8 mouse cellular contexts compared by ENCODE assay signal in the genomic region with DNA sequence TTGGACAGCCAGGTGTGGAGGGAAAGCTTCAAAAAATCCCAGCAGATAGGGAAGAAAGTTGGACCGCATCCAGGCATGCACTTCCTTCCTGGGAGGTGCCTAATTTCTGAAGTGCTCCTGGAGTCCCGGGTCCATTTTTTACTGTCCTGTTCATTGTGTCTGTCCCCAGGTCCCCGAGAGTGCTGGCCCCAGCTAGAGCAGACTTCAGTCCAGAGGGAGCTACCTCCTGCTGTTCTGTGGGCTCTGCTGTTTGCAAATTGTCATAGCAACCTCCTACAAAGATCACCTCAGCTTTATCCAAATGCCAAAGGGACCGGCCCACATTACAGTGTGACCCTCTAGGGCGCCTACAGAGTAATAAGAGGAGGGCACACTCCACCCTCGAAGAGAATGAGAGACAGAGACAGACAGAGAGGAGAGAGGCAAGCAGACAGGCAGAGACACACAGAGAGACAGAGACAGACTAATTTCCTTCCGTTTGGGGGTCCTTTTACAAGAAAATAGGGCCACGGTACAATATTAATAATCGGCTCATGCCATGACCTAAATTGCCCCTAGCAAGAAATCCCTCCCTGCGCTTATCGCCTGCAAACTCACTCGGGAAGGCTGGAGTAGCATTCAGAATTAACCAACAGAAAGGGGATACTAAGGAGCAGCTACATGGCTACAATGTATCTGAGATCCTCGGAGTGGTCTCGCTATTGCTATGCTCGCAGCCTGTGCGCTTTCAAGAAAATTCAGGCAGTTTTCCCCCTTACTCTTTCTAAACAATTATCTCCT. TPM values are rescaled to one million over a fixed set of nuclear protein-coding genes. Genes with fewer than 3 reads are reported as not detected.
DNase-seq lines count a peak whose midpoint lies in the region; ATAC-seq and TF ChIP-seq lines count a peak whose summit lies in the region.

A gene (minus strand): TSS at position 9 of the 780 bp plus-strand sequence.

- peak within 1 kb of the TSS; percentile 26; the same call in 1 of the 2 replicates for H3K27ac ChIP-seq in cortical plate, adult 2 months (ENCODE audit: insufficient read depth, low read length)
- peak within 1 kb of the TSS; percentile 99 for H3K27ac ChIP-seq in intestine, postnatal 0 days (ENCODE audit: low read depth, low read length)
- H3K27ac ChIP-seq in liver, embryonic 12.5 days: peak within 1 kb of the TSS; percentile 79

- TF ChIP-seq POLR2A in cortical plate, adult 2 months (IDR thresholded peaks at IDR 0.05; ENCODE audit: extremely low read depth, insufficient read depth, low read length): no peak
- no peak for TF ChIP-seq POLR2A in myocyte (IDR thresholded peaks at IDR 0.05; ENCODE audit: insufficient read length, low read depth)

- 19% methylated on average over 16 of the region's 16 CpGs for WGBS in intestine, postnatal 0 days
- WGBS in liver, embryonic 12.5 days (ENCODE audit: insufficient replicate concordance): 19% methylated on average over 16 of the region's 16 CpGs

- TF ChIP-seq CTCF in cortical plate, adult 2 months (IDR thresholded peaks at IDR 0.05; ENCODE audit: extremely low read depth, insufficient read depth, low read length): no peak
- no peak for TF ChIP-seq CTCF in intestine, postnatal 0 days (IDR thresholded peaks at IDR 0.05; ENCODE audit: low read depth)

- H3ac ChIP-seq in myocyte (ENCODE audit: control insufficient read depth, insufficient read length): peak within 1 kb of the TSS; percentile 99

- peak; percentile 42 for DNase-seq in A20 (ENCODE audit: low read depth, low spot score)
- DNase-seq in MN1 (ENCODE audit: low spot score): peak; percentile 53
- peak; percentile 95 for DNase-seq in heart, adult 11 months
- DNase-seq in ovary, adult 18-20 months (ENCODE audit: low spot score): no peak

- peak within 1 kb of the TSS; percentile 99 for H3K9ac ChIP-seq in intestine, postnatal 0 days (ENCODE audit: low read depth, low read length)
- H3K9ac ChIP-seq in liver, embryonic 12.5 days: peak within 1 kb of the TSS; percentile 88

- 0 out of 2 replicates have a peak, but pooled peaks cover 2% of the 10 kb centered on the region for H3K36me3 ChIP-seq in intestine, postnatal 0 days (ENCODE audit: control insufficient read depth, insufficient read depth)
- peaks cover 5% of the 10 kb centered on the region for H3K36me3 ChIP-seq in liver, embryonic 12.5 days
- H3K36me3 ChIP-seq in myocyte (ENCODE audit: control insufficient read depth, insufficient read depth): peaks cover 3% of the 10 kb centered on the region

- H3K4me3 ChIP-seq in cortical plate, adult 2 months (ENCODE audit: insufficient read depth, low read length): peak within 1 kb of the TSS; percentile 55
- H3K4me3 ChIP-seq in intestine, postnatal 0 days (ENCODE audit: low read depth, low read length): peak within 1 kb of the TSS; percentile 94
- peak within 1 kb of the TSS; percentile 82 for H3K4me3 ChIP-seq in liver, embryonic 12.5 days
- peak within 1 kb of the TSS; percentile 85 for H3K4me3 ChIP-seq in myocyte

- peak; percentile 22 for ATAC-seq in intestine, postnatal 0 days
- ATAC-seq in liver, embryonic 12.5 days: no peak

- H3K27me3 ChIP-seq in intestine, postnatal 0 days (replicated peaks; ENCODE audit: control insufficient read depth, insufficient read depth, low read length): no peaks in the 10 kb centered on the region
- H3K27me3 ChIP-seq in liver, embryonic 12.5 days (replicated peaks): peaks cover 18% of the 10 kb centered on the region
- H3K27me3 ChIP-seq in myocyte (ENCODE audit: control insufficient read depth, insufficient read depth, insufficient read length): no peaks in the 10 kb centered on the region

- H3K79me2 ChIP-seq in myocyte (ENCODE audit: control insufficient read depth, insufficient read depth): peaks cover 27% of the 10 kb centered on the region

- peak within 1 kb of the TSS; percentile 99 for H3K4me2 ChIP-seq in intestine, postnatal 0 days (replicated peaks; ENCODE audit: low read depth)
- H3K4me2 ChIP-seq in liver, embryonic 12.5 days: peak within 1 kb of the TSS; percentile 97
- H3K4me2 ChIP-seq in myocyte (ENCODE audit: low read depth): peak within 1 kb of the TSS; percentile 100

- H3K4me1 ChIP-seq in cortical plate, adult 2 months (ENCODE audit: control insufficient read depth, insufficient read depth, low read length): peaks cover 3% of the 10 kb centered on the region; the same call in 1 of the 2 replicates
- H3K4me1 ChIP-seq in intestine, postnatal 0 days (replicated peaks; ENCODE audit: control insufficient read depth, insufficient read depth, low read length): peaks cover 4% of the 10 kb centered on the region
- peaks cover 35% of the 10 kb centered on the region for H3K4me1 ChIP-seq in liver, embryonic 12.5 days

- H3K9me3 ChIP-seq in intestine, postnatal 0 days (ENCODE audit: control insufficient read depth): no peaks in the 10 kb centered on the region
- no peaks in the 10 kb centered on the region for H3K9me3 ChIP-seq in liver, embryonic 12.5 days (replicated peaks)

TF ChIP-seq in myocyte, 11 proteins besides CTCF, POLR2A, EP300 and RAD21:
- TF ChIP-seq MYOG (IDR thresholded peaks at IDR 0.05; ENCODE audit: control insufficient read depth in 1 of 3, insufficient read depth in 1 of 3, insufficient read length in 2 of 3, low read depth in 2 of 3) (no peak), CEBPB (IDR thresholded peaks at IDR 0.05; ENCODE audit: insufficient read depth, poor library complexity, severe bottlenecking) (no peak), REST (IDR thresholded peaks at IDR 0.05; ENCODE audit: insufficient read depth, insufficient read length) (no peak), TCF3 (IDR thresholded peaks at IDR 0.05; ENCODE audit: insufficient read length, low read depth) (no peak), TCF12 (IDR thresholded peaks at IDR 0.05; ENCODE audit: insufficient read depth, poor library complexity, severe bottlenecking) (no peak), SRF (IDR thresholded peaks at IDR 0.05; ENCODE audit: control insufficient read depth, insufficient read length, low read depth) (no peak), E2F4 (IDR thresholded peaks at IDR 0.05; ENCODE audit: insufficient read depth) (no peak), POLR2AphosphoS2 (IDR thresholded peaks at IDR 0.05; ENCODE audit: insufficient read length, low read depth) (no peak), USF1 (IDR thresholded peaks at IDR 0.05; ENCODE audit: low read depth) (no peak), MAX (IDR thresholded peaks at IDR 0.05; ENCODE audit: low read depth) (no peak), MYOD1 (IDR thresholded peaks at IDR 0.05; ENCODE audit: control insufficient read depth in 1 of 3, insufficient read length in 2 of 3, low read depth in 2 of 3) (no peak)

RNA-seq across cellular contexts. Expression of the gene that starts here (rescaled TPM):
- 23.3 and 25.0 TPM in 2 replicates for polyA plus RNA-seq in cortical plate, adult 2 months (2012; rRNA removed)
- polyA plus RNA-seq in intestine, postnatal 0 days (2015; fragmentation: Nextera tagmentation; extraction: Ambion mirVana): 13.0 and 16.1 TPM in 2 replicates
- 2.9 and 3.5 TPM in 2 replicates for polyA plus RNA-seq in liver, embryonic 12.5 days (2016; fragmentation: Nextera tagmentation; extraction: Ambion mirVana)
- polyA plus RNA-seq in myocyte (2012; fragmentation: generic; extraction: Trizol): 24.2 TPM

Comparison
In these comparisons a context has a peak if more than half of its experiments do, and no peak if none do; other contexts are left out.
1. H3K27ac ChIP-seq: peak in every context shown above with its lines; median percentile 99 in intestine, postnatal 0 days; 79 in liver, embryonic 12.5 days; 26 in cortical plate, adult 2 months.